Mouse (Mus musculus) MEL (cell line): ENCODE measurements around the gene Slc44a1.

Experiments used
- CHD2 ChIP-seq: IDR thresholded peaks from 2 replicates; pipeline ENCODE4 v1.6.1; 2011; ENCODE audit warnings: low read length, improper control_type of control experiment
- CTCF ChIP-seq, 3 experiments: IDR thresholded peaks in 2 of 3; conservative IDR thresholded peaks in 1 of 3; 2 replicates each; pipeline ENCODE4 v1.5.1; 2011 to 2012; ENCODE audit warnings: low read length in 3 of 3, low read depth in 2 of 3, mild to moderate bottlenecking in 2 of 3, improper control_type of control experiment in 1 of 3, inconsistent platforms in 1 of 3, mixed read lengths in 1 of 3, moderate library complexity in 1 of 3; ENCODE audit not compliant: control insufficient read depth in 1 of 3, insufficient read depth in 1 of 3, poor library complexity in 1 of 3, severe bottlenecking in 1 of 3
- EP300 ChIP-seq, 2 experiments: IDR thresholded peaks; 2 replicates each; pipeline ENCODE4 v1.6.1; 2011; ENCODE audit warnings: improper control_type of control experiment in 2 of 2, low read length in 2 of 2, low read depth in 1 of 2, mild to moderate bottlenecking in 1 of 2
- ETS1 ChIP-seq: IDR thresholded peaks from 2 replicates; pipeline ENCODE4 v1.6.1; 2012; ENCODE audit warnings: low read depth, mild to moderate bottlenecking, inconsistent platforms, low read length, improper control_type of control experiment, moderate library complexity
- GABPA ChIP-seq: IDR thresholded peaks from 2 replicates; pipeline ENCODE4 v1.6.1; 2012; ENCODE audit warnings: low read depth, mild to moderate bottlenecking, inconsistent platforms, low read length, improper control_type of control experiment, moderate library complexity
- MAX ChIP-seq: IDR thresholded peaks from 2 replicates; pipeline ENCODE4 v1.6.1; 2011; ENCODE audit warnings: low read length, improper control_type of control experiment
- NELFE ChIP-seq: IDR thresholded peaks from 2 replicates; pipeline ENCODE4 v1.6.1; 2011; ENCODE audit warnings: low read depth, low read length, improper control_type of control experiment
- SIN3A ChIP-seq: IDR thresholded peaks from 2 replicates; pipeline ENCODE4 v1.6.1; 2012; ENCODE audit warnings: low read length, improper control_type of control experiment, inconsistent platforms
- SMC3 ChIP-seq: IDR thresholded peaks from 2 replicates; pipeline ENCODE4 v1.6.1; 2011; ENCODE audit warnings: low read depth, low read length, improper control_type of control experiment
- TCF12 ChIP-seq: IDR thresholded peaks from 2 replicates; pipeline ENCODE4 v1.6.1; 2014; ENCODE audit warnings: low read depth, mild to moderate bottlenecking, inconsistent platforms, low read length, improper control_type of control experiment, moderate library complexity
- USF1 ChIP-seq: IDR thresholded peaks from 2 replicates; pipeline ENCODE4 v1.6.1; 2014; ENCODE audit warnings: low read depth, mild to moderate bottlenecking, inconsistent platforms, low read length, improper control_type of control experiment, moderate library complexity
- USF2 ChIP-seq, 2 experiments: IDR thresholded peaks; 2 replicates each; pipeline ENCODE4 v1.6.1; 2011 to 2012; ENCODE audit warnings: improper control_type of control experiment in 2 of 2, low read length in 2 of 2, borderline replicate concordance in 1 of 2, inconsistent platforms in 1 of 2, low read depth in 1 of 2, mild to moderate bottlenecking in 1 of 2; ENCODE audit not compliant: insufficient read depth in 1 of 2
- ZKSCAN1 ChIP-seq: IDR thresholded peaks from 2 replicates; pipeline ENCODE4 v1.6.1; 2012; ENCODE audit warnings: low read depth, mild to moderate bottlenecking, inconsistent platforms, low read length, improper control_type of control experiment, moderate library complexity
- ZNF384 ChIP-seq: IDR thresholded peaks from 2 replicates; pipeline ENCODE4 v1.6.1; 2012; ENCODE audit warnings: low read depth, mild to moderate bottlenecking, inconsistent platforms, low read length, improper control_type of control experiment

GRCm38 (mm10) chr4:53567065-53567464 is 126.9 kb downstream of the Slc44a1 start:
- no peak for TF ChIP-seq ZKSCAN1
- no peak for TF ChIP-seq TCF12
- TF ChIP-seq CTCF (IDR thresholded peaks at IDR 0.05 in 2 of 3, conservative IDR thresholded peaks at IDR 0.05 in 1 of 3; ENCODE audit: control insufficient read depth in 1 of 3, insufficient read depth in 1 of 3, low read depth in 2 of 3, low read length in 3 of 3, poor library complexity in 1 of 3, severe bottlenecking in 1 of 3): no peak
- TF ChIP-seq EP300 (IDR thresholded peaks at IDR 0.05; ENCODE audit: low read depth in 1 of 2, low read length in 2 of 2): no peak
- TF ChIP-seq ETS1: no peak
- TF ChIP-seq USF2 (IDR thresholded peaks at IDR 0.05; ENCODE audit: borderline replicate concordance in 1 of 2, insufficient read depth in 1 of 2, low read depth in 1 of 2, low read length in 2 of 2): no peak
- no peak for TF ChIP-seq MAX
- no peak for TF ChIP-seq ZNF384
- no peak for TF ChIP-seq USF1
- no peak for TF ChIP-seq GABPA
- no peak for TF ChIP-seq CHD2
- TF ChIP-seq SIN3A: no peak
- TF ChIP-seq NELFE: no peak
- no peak for TF ChIP-seq SMC3
